Mouse (Mus musculus) MEL (cell line): Measurements from ENCODE around the gene Klk15. TPM values are rescaled to one million over a fixed set of nuclear protein-coding genes. Genes with fewer than 3 reads are reported as not detected.

Source experiments
- DNase-seq: peaks from one replicate; pipeline ENCODE4 v3.0.0; 2011; ENCODE audit warnings: low read depth, low spot score
- H3K27ac ChIP-seq: 2 replicates; pipeline ENCODE4 v1.5.1; 2012; ENCODE audit warnings: low read depth, mild to moderate bottlenecking, control low read depth, low read length, moderate library complexity; ENCODE audit not compliant: control insufficient read depth
- H3K27me3 ChIP-seq, 2 experiments: fragments of 150-350 bp in 1 of 2; sonication (generic) in 1 of 2; 2 replicates each; pipeline ENCODE4 v1.6.1; 2012; ENCODE audit warnings: low read length in 2 of 2, mild to moderate bottlenecking in 2 of 2, improper control_type of control experiment in 1 of 2, moderate library complexity in 1 of 2; ENCODE audit not compliant: insufficient read depth in 2 of 2, control insufficient read depth in 1 of 2
- H3K36me3 ChIP-seq, 2 experiments: 2 replicates each; pipeline ENCODE4 v1.6.1; 2012 to 2014; ENCODE audit warnings: low read length in 2 of 2, improper control_type of control experiment in 1 of 2, inconsistent platforms in 1 of 2, mild to moderate bottlenecking in 1 of 2; ENCODE audit not compliant: insufficient read depth in 2 of 2, control insufficient read depth in 1 of 2
- H3K4me1 ChIP-seq, 2 experiments: fragments of 150-350 bp in 1 of 2; sonication (generic) in 1 of 2; 2 replicates each; pipeline ENCODE4 v1.6.1; 2012; ENCODE audit warnings: low read length in 2 of 2, improper control_type of control experiment in 1 of 2, mild to moderate bottlenecking in 1 of 2; ENCODE audit not compliant: insufficient read depth in 2 of 2, control insufficient read depth in 1 of 2
- H3K4me3 ChIP-seq, 2 experiments: fragments of 150-350 bp in 1 of 2; sonication (generic) in 1 of 2; 2 replicates each; pipeline ENCODE4 v1.5.1; 2012; ENCODE audit warnings: low read depth in 2 of 2, low read length in 2 of 2, mild to moderate bottlenecking in 2 of 2, moderate library complexity in 2 of 2, control low read depth in 1 of 2, improper control_type of control experiment in 1 of 2; ENCODE audit not compliant: control insufficient read depth in 1 of 2, insufficient read depth in 1 of 2
- H3K79me2 ChIP-seq: 2 replicates; pipeline ENCODE4 v1.6.1; 2012; ENCODE audit warnings: mild to moderate bottlenecking, low read length, moderate library complexity; ENCODE audit not compliant: control insufficient read depth, poor library complexity, insufficient read depth
- H3K9ac ChIP-seq: 2 replicates; pipeline ENCODE4 v1.6.1; 2012; ENCODE audit warnings: low read depth, mild to moderate bottlenecking, control low read depth, low read length, moderate library complexity; ENCODE audit not compliant: control insufficient read depth, poor library complexity, severe bottlenecking
- H3K9me3 ChIP-seq: fragments of 150-350 bp; sonication (generic); replicated peaks from 2 replicates; pipeline ENCODE4 v1.6.1; 2012; ENCODE audit warnings: mild to moderate bottlenecking, low read length, improper control_type of control experiment, moderate library complexity; ENCODE audit not compliant: insufficient read depth
- BHLHE40 ChIP-seq: IDR thresholded peaks from 2 replicates; pipeline ENCODE4 v1.6.1; 2012; ENCODE audit warnings: low read depth, mild to moderate bottlenecking, inconsistent platforms, low read length, improper control_type of control experiment, borderline replicate concordance
- CHD1 ChIP-seq: IDR thresholded peaks from 2 replicates; pipeline ENCODE4 v1.6.1; 2012; ENCODE audit warnings: low read depth, mild to moderate bottlenecking, inconsistent platforms, low read length, improper control_type of control experiment
- E2F4 ChIP-seq: IDR thresholded peaks from 2 replicates; pipeline ENCODE4 v1.6.1; 2011; ENCODE audit warnings: low read depth, low read length, improper control_type of control experiment, borderline replicate concordance
- ELF1 ChIP-seq: IDR thresholded peaks from 2 replicates; pipeline ENCODE4 v1.6.1; 2014; ENCODE audit warnings: low read depth, mild to moderate bottlenecking, inconsistent platforms, low read length, improper control_type of control experiment, moderate library complexity
- EP300 ChIP-seq, 2 experiments: IDR thresholded peaks; 2 replicates each; pipeline ENCODE4 v1.6.1; 2011; ENCODE audit warnings: improper control_type of control experiment in 2 of 2, low read length in 2 of 2, low read depth in 1 of 2, mild to moderate bottlenecking in 1 of 2
- ETS1 ChIP-seq: IDR thresholded peaks from 2 replicates; pipeline ENCODE4 v1.6.1; 2012; ENCODE audit warnings: low read depth, mild to moderate bottlenecking, inconsistent platforms, low read length, improper control_type of control experiment, moderate library complexity
- KAT2A ChIP-seq: conservative IDR thresholded peaks from 2 replicates; pipeline ENCODE4 v1.6.1; 2012; ENCODE audit warnings: low read depth, low read length, improper control_type of control experiment, inconsistent platforms
- MAFK ChIP-seq: IDR thresholded peaks from 2 replicates; pipeline ENCODE4 v1.6.1; 2011; ENCODE audit warnings: low read depth, mild to moderate bottlenecking, low read length, improper control_type of control experiment, borderline replicate concordance
- MAZ ChIP-seq: IDR thresholded peaks from 2 replicates; pipeline ENCODE4 v1.6.1; 2012; ENCODE audit warnings: low read depth, mild to moderate bottlenecking, inconsistent platforms, low read length, improper control_type of control experiment
- MEF2A ChIP-seq: IDR thresholded peaks from 2 replicates; pipeline ENCODE4 v1.6.1; 2014; ENCODE audit warnings: low read depth, mild to moderate bottlenecking, inconsistent platforms, low read length, improper control_type of control experiment; ENCODE audit not compliant: poor library complexity, insufficient replicate concordance, severe bottlenecking; ENCODE audit errors: extremely low read depth
- NELFE ChIP-seq: IDR thresholded peaks from 2 replicates; pipeline ENCODE4 v1.6.1; 2011; ENCODE audit warnings: low read depth, low read length, improper control_type of control experiment
- NRF1 ChIP-seq: IDR thresholded peaks from 2 replicates; pipeline ENCODE4 v1.6.1; 2014; ENCODE audit warnings: low read depth, mild to moderate bottlenecking, inconsistent platforms, low read length, improper control_type of control experiment, moderate library complexity; ENCODE audit not compliant: poor library complexity, insufficient read depth, severe bottlenecking
- POLR2AphosphoS5 ChIP-seq: IDR thresholded peaks from 2 replicates; pipeline ENCODE4 v1.6.1; 2012; ENCODE audit warnings: low read depth, borderline replicate concordance, mild to moderate bottlenecking, inconsistent platforms, low read length, moderate library complexity, mixed read lengths
- SMC3 ChIP-seq: IDR thresholded peaks from 2 replicates; pipeline ENCODE4 v1.6.1; 2011; ENCODE audit warnings: low read depth, low read length, improper control_type of control experiment
- TAL1 ChIP-seq: IDR thresholded peaks from 2 replicates; pipeline ENCODE4 v1.6.1; 2012; ENCODE audit warnings: mild to moderate bottlenecking, inconsistent platforms, low read length, moderate library complexity, mixed read lengths
- TBP ChIP-seq: IDR thresholded peaks from 2 replicates; pipeline ENCODE4 v1.8.0; 2011; ENCODE audit warnings: low read depth, low read length, improper control_type of control experiment
- TCF12 ChIP-seq: IDR thresholded peaks from 2 replicates; pipeline ENCODE4 v1.6.1; 2014; ENCODE audit warnings: low read depth, mild to moderate bottlenecking, inconsistent platforms, low read length, improper control_type of control experiment, moderate library complexity
- ZC3H11A ChIP-seq: IDR thresholded peaks from 2 replicates; pipeline ENCODE4 v1.6.1; 2012; ENCODE audit warnings: low read depth, mild to moderate bottlenecking, inconsistent platforms, low read length, improper control_type of control experiment
- ZMIZ1 ChIP-seq: IDR thresholded peaks from 2 replicates; pipeline ENCODE4 v1.6.1; 2012; ENCODE audit warnings: low read depth, mild to moderate bottlenecking, inconsistent platforms, low read length, improper control_type of control experiment, moderate library complexity
- ZNF384 ChIP-seq: IDR thresholded peaks from 2 replicates; pipeline ENCODE4 v1.6.1; 2012; ENCODE audit warnings: low read depth, mild to moderate bottlenecking, inconsistent platforms, low read length, improper control_type of control experiment
- polyA plus RNA-seq, 2 experiments: library from polyadenylated mRNA; stranded (reverse) in 1 of 2; unstranded in 1 of 2; fragments of >175 nt in 1 of 2; fragments of >200 nt in 1 of 2; gene quantifications; 2 replicates each; pipeline versions ENCODE4 v1.2.1 to v1.2.4; 2012; ENCODE audit warnings: low replicate concordance in 2 of 2, low read depth in 1 of 2; ENCODE audit not compliant: insufficient read length in 2 of 2, insufficient read depth in 1 of 2, missing spikeins in 1 of 2
- total RNA-seq: library from RNA; depleted of rRNA; stranded (reverse); fragments of 300-350 nt; gene quantifications from 2 replicates; pipeline ENCODE4 v1.2.3, GENCODE M21; 2012

Klk15 gene
- total and polyA plus RNA-seq, 3 experiments, result not detected

DNA sequence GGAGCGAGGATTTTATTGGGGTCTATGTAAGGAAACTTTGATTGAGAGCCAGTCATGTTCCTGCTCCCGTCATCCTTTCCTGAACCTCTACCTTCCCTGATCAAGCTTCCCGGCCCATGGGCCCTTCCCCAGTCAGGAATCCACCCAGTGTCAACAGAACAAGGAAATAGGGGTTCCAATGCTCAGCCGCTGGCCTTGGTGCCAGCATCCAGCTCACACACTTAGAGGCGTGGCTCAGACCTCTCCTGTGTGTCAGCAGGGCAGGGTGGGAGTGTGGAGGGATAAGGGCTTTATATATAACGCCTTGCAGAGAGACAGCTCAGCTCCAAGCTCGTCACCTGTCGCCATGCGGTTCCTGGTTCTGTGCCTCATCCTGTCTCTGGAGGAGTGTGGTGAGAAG is 18.7 kb upstream of the Klk15 start:
- TF ChIP-seq ZC3H11A (no peak), EP300 (IDR thresholded peaks at IDR 0.05; ENCODE audit: low read depth in 1 of 2, low read length in 2 of 2) (no peak), E2F4 (no peak), TAL1 (no peak), ETS1 (no peak), NRF1 (no peak), ZMIZ1 (no peak), CHD1 (no peak), MAFK (no peak), POLR2AphosphoS5 (no peak), SMC3 (no peak), MEF2A (no peak), TBP (no peak), MAZ (no peak), TCF12 (no peak), NELFE (no peak), ZNF384 (no peak), KAT2A (no peak)
- no peaks in the 10 kb centered on the region for H3K4me1 ChIP-seq
- no peak overlapping the region for H3K4me3 ChIP-seq
- no peaks in the 10 kb centered on the region for H3K9me3 ChIP-seq
- no peaks in the 10 kb centered on the region for H3K27me3 ChIP-seq
- no peak overlapping the region for H3K27ac ChIP-seq
- no peaks in the 10 kb centered on the region for H3K79me2 ChIP-seq
- no peak overlapping the region for H3K9ac ChIP-seq
- DNase-seq, result no peak
- H3K36me3 ChIP-seq, result no peaks in the 10 kb centered on the region

DNA sequence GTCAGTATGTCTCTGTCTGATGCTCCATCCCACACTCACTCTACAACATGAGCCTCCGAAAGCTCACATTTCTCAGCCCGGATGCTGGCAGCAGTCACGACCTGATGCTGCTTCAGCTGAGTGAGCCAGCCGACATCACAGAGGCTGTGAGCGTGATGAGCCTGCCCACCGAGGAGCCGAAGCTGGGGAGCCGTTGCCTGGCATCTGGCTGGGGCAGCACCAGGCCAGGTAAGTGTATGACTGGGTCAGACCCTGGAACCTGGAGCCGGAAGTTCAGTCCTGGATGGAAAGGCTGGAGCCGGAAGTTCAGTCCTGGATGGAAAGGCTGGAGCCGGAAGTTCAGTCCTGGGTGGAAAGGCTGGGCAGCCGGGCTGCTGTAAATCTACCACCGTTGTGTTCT is 15.1 kb upstream of the Klk15 start:
- no peaks in the 10 kb centered on the region for H3K36me3 ChIP-seq
- no peaks in the 10 kb centered on the region for H3K9me3 ChIP-seq
- no peak overlapping the region for H3K27ac ChIP-seq
- H3K4me3 ChIP-seq, result no peak overlapping the region
- TF ChIP-seq BHLHE40 (no peak), ELF1 (no peak), TAL1 (no peak), ZNF384 (no peak), CHD1 (no peak), NELFE (no peak), NRF1 (no peak), ETS1 (no peak), EP300 (IDR thresholded peaks at IDR 0.05; ENCODE audit: low read depth in 1 of 2, low read length in 2 of 2) (no peak)
- TF ChIP-seq, all 39 proteins: peak for 0
- Histone ChIP-seq H3K27me3 (no peaks in the 10 kb centered on the region), H3K4me1 (no peaks in the 10 kb centered on the region), H3K79me2 (no peaks in the 10 kb centered on the region), H3K9ac (no peak overlapping the region)
- no peak for DNase-seq
